Mouse (Mus musculus) heart, embryonic 11.5 days (tissue): ENCODE measurements around the gene Daam2. TPM values are rescaled to one million over a fixed set of nuclear protein-coding genes. Genes with fewer than 3 reads are reported as not detected.

Source experiments
- ATAC-seq: fragments of 200-750 bp; cut with Nextera tagmentation; replicated peaks from 2 replicates; pipeline ENCODE4 v1.8.0; 2017; ENCODE audit warnings: moderate library complexity; ENCODE audit not compliant: insufficient number of reproducible peaks, low FRiP score, low TSS enrichment
- H3K27ac ChIP-seq: fragments of 300-500 bp; sonication (generic); 2 replicates; pipeline ENCODE4 v1.5.1; 2014; ENCODE audit warnings: mild to moderate bottlenecking, low read depth, low read length
- H3K27me3 ChIP-seq: fragments of 300-500 bp; sonication (generic); 2 replicates; pipeline ENCODE4 v1.6.1; 2014; ENCODE audit warnings: mild to moderate bottlenecking, low read length, mixed read lengths; ENCODE audit not compliant: control insufficient read depth, insufficient read depth
- H3K36me3 ChIP-seq: fragments of 300-500 bp; sonication (generic); 2 replicates; pipeline ENCODE4 v1.6.1; 2014; ENCODE audit warnings: mild to moderate bottlenecking, low read length, moderate library complexity, mixed read lengths; ENCODE audit not compliant: control insufficient read depth, insufficient read depth
- H3K4me1 ChIP-seq: fragments of 300-500 bp; sonication (generic); 2 replicates; pipeline ENCODE4 v1.6.1; 2014; ENCODE audit warnings: low read length; ENCODE audit not compliant: control insufficient read depth, insufficient read depth
- H3K4me2 ChIP-seq: fragments of 300-500 bp; sonication (generic); 2 replicates; pipeline ENCODE4 v1.6.1; 2014; ENCODE audit warnings: mild to moderate bottlenecking, moderate library complexity
- H3K4me3 ChIP-seq: fragments of 300-500 bp; sonication (generic); 2 replicates; pipeline ENCODE4 v1.5.1; 2014; ENCODE audit warnings: low read depth, low read length
- H3K9ac ChIP-seq: fragments of 300-500 bp; sonication (generic); 2 replicates; pipeline ENCODE4 v1.6.1; 2014; ENCODE audit warnings: mild to moderate bottlenecking, low read depth, low read length, moderate library complexity
- H3K9me3 ChIP-seq: fragments of 300-500 bp; sonication (generic); replicated peaks from 2 replicates; pipeline ENCODE4 v1.6.1; 2016; ENCODE audit warnings: low read length; ENCODE audit not compliant: control insufficient read depth
- WGBS: fragments of 180-500 bp; shearing (Covaris S2); extraction: QIAGEN DNeasy Blood & Tissue Kit; methylation state at CpG from one replicate; pipeline ENCODE4 v1.1.7; 2014; ENCODE audit not compliant: insufficient replicate concordance; 5-methylcytosine and 5-hydroxymethylcytosine counted together
- polyA plus RNA-seq: library from polyadenylated mRNA; unstranded; fragments of >200 nt; fragmentation: Nextera tagmentation; extraction: Ambion mirVana; gene quantifications from 2 replicates; pipeline ENCODE4 v1.2.1, GENCODE M21; 2014

The Daam2 gene
- polyA plus RNA-seq, 1 experiment from 2014 or later = 5.7 TPM

- Histone ChIP-seq H3K9me3 (no peaks in the 10 kb centered on the region), H3K4me3 (peak overlapping the region; percentile 57), H3K27ac (peak overlapping the region; percentile 87), H3K36me3 (no peaks in the 10 kb centered on the region), H3K27me3 (no peaks in the 10 kb centered on the region), H3K4me2 (peak overlapping the region; percentile 85), H3K4me1 (peaks cover 19% of the 10 kb centered on the region; the same call in 1 of the 2 replicates), H3K9ac (peak overlapping the region; percentile 80)
- ATAC-seq = 0 out of 2 replicates have a peak, but pooled peaks have one; percentile 11
- WGBS = 11% methylated on average over 3 of the region's 3 CpGs
Observed at GRCm38 (mm10) chr17:49564489-49564888, 346 bp upstream of the Daam2 start.

GRCm38 (mm10) chr17:49563416-49563780, 745 bp downstream of the Daam2 start:
- H3K9ac ChIP-seq = peak overlapping the region; percentile 80
- peak overlapping the region; percentile 87 for H3K27ac ChIP-seq
- H3K4me2 ChIP-seq = peak overlapping the region; percentile 85
- no peaks in the 10 kb centered on the region for H3K27me3 ChIP-seq
- H3K4me1 ChIP-seq = peaks cover 19% of the 10 kb centered on the region; the same call in 1 of the 2 replicates
- ATAC-seq = no peak
- H3K9me3 ChIP-seq = no peaks in the 10 kb centered on the region
- WGBS = 30% methylated on average over 4 of the region's 4 CpGs
- peak overlapping the region; percentile 57 for H3K4me3 ChIP-seq
- H3K36me3 ChIP-seq = no peaks in the 10 kb centered on the region

DNA sequence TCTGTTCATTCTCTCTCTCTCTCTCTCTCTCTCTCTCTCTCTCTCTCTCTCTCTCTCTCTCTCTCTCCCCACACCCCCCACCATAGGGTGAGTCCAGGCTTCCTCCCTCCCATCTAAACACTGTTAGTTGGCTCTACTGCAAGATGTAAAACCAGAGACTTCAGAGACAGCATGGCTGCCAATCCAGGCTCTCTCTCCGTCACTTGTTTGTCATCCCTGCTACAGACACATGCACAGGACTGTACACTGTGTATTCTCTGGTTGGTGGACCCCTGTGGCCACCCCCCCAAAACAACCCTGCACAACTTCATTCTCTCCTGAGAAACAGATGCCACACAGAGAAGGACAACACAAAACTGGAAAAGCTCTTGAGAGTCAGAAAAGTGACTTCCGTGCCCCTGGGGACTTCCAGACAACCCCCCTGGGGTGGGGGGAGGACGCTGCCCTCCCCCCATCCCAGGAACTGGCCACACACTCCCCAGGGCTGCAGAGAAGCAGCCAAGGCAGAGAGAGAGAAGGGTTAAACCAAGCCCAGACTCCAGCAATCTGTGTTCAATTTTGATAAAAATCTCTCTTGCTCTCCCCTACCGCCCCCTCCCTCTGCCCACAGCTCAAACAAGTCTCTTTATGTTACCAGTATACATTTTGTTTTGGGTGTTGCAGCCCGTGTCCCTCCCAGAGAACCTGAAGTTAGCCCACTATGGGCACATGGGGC, 1.3 kb downstream of the Daam2 start:
- Histone ChIP-seq H3K4me1 (peaks cover 19% of the 10 kb centered on the region; the same call in 1 of the 2 replicates), H3K27ac (no peak overlapping the region), H3K9me3 (no peaks in the 10 kb centered on the region), H3K27me3 (no peaks in the 10 kb centered on the region), H3K9ac (peak overlapping the region; percentile 80), H3K4me2 (peak overlapping the region; percentile 85), H3K4me3 (peak overlapping the region; percentile 57), H3K36me3 (no peaks in the 10 kb centered on the region)
- WGBS = 21% methylated on average over 5 of the region's 5 CpGs
- ATAC-seq = no peak

DNA sequence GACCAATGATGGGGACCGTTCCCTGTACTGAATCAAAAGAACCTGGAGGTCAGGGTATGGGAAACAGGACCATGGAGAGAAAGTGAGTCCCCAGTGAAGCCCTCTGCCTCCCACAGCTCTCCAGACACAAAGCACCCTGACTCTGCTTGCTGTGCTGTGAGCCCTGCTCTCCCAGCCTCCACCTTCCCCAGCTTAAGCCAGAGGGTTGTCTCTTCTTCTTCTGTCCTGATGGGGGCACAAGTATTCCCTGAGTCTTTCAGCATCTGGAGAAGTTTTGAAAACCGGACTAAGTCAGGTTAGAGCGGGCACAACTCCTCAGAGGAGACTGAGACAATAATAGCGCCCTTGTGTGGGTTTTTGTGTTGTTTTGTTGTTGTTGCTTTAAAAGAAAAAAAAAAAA, 2.2 kb downstream of the Daam2 start:
- H3K9ac ChIP-seq = no peak overlapping the region

DNA sequence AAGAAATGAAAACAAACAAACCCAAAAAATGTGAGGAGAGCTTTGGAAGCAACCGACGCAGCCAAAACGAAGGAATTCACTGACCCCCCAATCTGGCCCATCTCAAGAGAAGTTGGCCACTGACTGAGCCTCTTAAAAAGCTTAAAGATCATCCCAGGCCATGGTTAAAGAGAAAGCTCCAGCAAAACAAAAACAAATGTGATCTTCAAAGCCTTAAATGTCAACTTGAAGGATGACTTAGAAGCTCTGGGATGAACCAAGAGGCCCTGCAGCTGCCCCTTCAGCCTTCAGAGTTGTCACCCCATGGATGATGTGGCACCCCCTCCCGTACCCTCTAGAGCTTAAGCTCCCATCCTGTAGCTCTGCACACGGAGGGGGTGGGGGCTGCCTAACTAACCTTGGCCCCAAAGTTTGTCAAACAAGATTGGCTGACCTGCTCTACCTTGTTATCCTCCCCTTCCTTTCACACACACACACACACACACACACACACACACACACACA, 4.3 kb downstream of the Daam2 start:
- 33% methylated on average over 5 of the region's 5 CpGs for WGBS
- H3K9me3 ChIP-seq = no peaks in the 10 kb centered on the region
- no peak overlapping the region for H3K4me3 ChIP-seq
- H3K36me3 ChIP-seq = no peaks in the 10 kb centered on the region
- H3K27me3 ChIP-seq = no peaks in the 10 kb centered on the region
- peaks cover 19% of the 10 kb centered on the region; the same call in 1 of the 2 replicates for H3K4me1 ChIP-seq
- no peak overlapping the region for H3K4me2 ChIP-seq
- no peak overlapping the region for H3K27ac ChIP-seq
- H3K9ac ChIP-seq = no peak overlapping the region
- ATAC-seq = no peak

More for the DNA sequence above, 2.2 kb downstream of the Daam2 start:
- Histone ChIP-seq H3K36me3 (no peaks in the 10 kb centered on the region), H3K4me3 (no peak overlapping the region), H3K27me3 (no peaks in the 10 kb centered on the region), H3K4me2 (peak overlapping the region; percentile 85), H3K27ac (no peak overlapping the region), H3K4me1 (peaks cover 19% of the 10 kb centered on the region; the same call in 1 of the 2 replicates), H3K9me3 (no peaks in the 10 kb centered on the region)
- 53% methylated on average over 4 of the region's 4 CpGs for WGBS
- no peak for ATAC-seq

DNA sequence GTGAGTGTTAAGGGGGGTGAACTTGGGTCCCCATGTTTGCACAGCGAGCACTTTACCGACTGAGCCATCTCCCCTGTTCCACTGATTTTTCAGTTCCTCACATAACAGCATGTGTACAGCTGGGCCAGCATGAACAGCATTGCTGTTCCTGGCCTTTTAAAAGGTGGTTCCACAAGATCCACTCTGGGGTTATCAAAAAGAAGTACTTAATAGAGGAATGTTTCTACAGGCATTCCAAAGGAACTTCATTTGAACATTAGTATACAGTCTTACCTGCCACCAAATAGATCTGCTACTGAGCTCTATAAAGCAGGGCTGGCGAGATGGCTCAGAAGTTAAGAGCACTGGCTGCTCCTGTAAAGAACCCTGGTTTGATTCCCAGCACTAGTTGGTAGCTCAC, 8.0 kb downstream of the Daam2 start:
- no peak for ATAC-seq
- Histone ChIP-seq H3K4me3 (no peak overlapping the region), H3K36me3 (no peaks in the 10 kb centered on the region), H3K4me1 (no peaks in the 10 kb centered on the region), H3K9ac (no peak overlapping the region), H3K27me3 (no peaks in the 10 kb centered on the region), H3K9me3 (no peaks in the 10 kb centered on the region), H3K27ac (no peak overlapping the region), H3K4me2 (no peak overlapping the region)
- 82% methylated on average over 3 of the region's 3 CpGs for WGBS

- no peak for ATAC-seq
- Histone ChIP-seq H3K36me3 (no peaks in the 10 kb centered on the region), H3K9ac (no peak overlapping the region), H3K4me3 (no peak overlapping the region), H3K4me2 (no peak overlapping the region), H3K27me3 (no peaks in the 10 kb centered on the region), H3K27ac (no peak overlapping the region), H3K4me1 (no peaks in the 10 kb centered on the region), H3K9me3 (no peaks in the 10 kb centered on the region)
- 81% methylated on average over 7 of the region's 7 CpGs for WGBS
Observed at GRCm38 (mm10) chr17:49551991-49552390, 12.2 kb downstream of the Daam2 start.

DNA sequence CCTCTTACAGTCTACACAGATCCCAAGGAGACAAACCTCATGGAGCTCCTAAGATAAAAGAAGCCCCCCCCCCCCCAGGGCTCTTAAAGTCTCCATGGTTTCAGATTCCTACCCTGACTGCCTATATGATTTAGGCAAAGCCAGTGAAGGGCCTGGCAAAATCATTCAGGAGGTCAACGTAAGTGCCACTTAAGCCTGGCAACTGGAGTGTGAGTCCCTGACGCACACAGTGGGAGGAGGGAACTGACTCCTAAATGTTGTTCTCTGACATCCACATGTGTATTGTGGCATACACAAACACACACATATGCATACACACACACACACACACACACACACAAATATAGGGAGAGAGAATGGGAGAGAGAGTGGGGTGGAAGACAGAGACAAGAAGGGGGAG, 12.7 kb downstream of the Daam2 start:
- Histone ChIP-seq H3K36me3 (no peaks in the 10 kb centered on the region), H3K27ac (no peak overlapping the region), H3K4me1 (no peaks in the 10 kb centered on the region), H3K9ac (no peak overlapping the region), H3K4me3 (no peak overlapping the region), H3K9me3 (no peaks in the 10 kb centered on the region), H3K27me3 (no peaks in the 10 kb centered on the region), H3K4me2 (no peak overlapping the region)
- 49% methylated on average over 2 of the region's 2 CpGs for WGBS
- ATAC-seq = no peak

DNA sequence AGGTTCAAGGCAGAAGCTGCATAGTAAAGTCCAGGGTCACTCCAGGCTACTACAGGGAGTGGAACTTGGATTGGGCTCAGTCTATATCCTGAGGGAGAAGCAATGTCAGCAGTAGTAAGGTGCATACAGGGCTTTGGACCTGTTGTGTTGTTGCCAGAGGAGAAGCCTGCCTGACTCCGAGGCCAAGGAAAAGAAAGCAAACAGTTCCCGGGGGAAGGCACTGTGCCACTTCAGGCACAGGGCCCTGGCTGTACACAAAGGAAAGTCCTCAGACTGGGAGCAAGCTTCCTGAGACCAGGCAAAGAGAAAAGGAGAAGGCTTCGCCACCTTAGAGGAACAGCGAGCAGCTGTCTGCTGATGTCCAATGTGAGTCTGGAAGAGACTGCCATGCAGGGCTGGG, 18.1 kb downstream of the Daam2 start:
- Histone ChIP-seq H3K4me3 (no peak overlapping the region), H3K27ac (no peak overlapping the region), H3K9ac (no peak overlapping the region), H3K36me3 (no peaks in the 10 kb centered on the region), H3K9me3 (no peaks in the 10 kb centered on the region), H3K4me2 (no peak overlapping the region), H3K4me1 (no peaks in the 10 kb centered on the region), H3K27me3 (no peaks in the 10 kb centered on the region)
- ATAC-seq = no peak
- 62% methylated on average over 4 of the region's 4 CpGs for WGBS
